Mouse (Mus musculus) CD4-positive helper T cell, adult 2 months (primary cell): ENCODE measurements around the gene Gm20075.
"Not testable (repeated sequence)": the region's sequence is repeated elsewhere in the genome, so short reads cannot be mapped to it uniquely, and the experiment has no call there.

Source experiments
- DNase-seq: peaks from one replicate; pipeline ENCODE4 v3.0.0-alpha.2; 2012; ENCODE audit warnings: low read depth, missing footprints, low spot score

Gm20075 gene

DNA sequence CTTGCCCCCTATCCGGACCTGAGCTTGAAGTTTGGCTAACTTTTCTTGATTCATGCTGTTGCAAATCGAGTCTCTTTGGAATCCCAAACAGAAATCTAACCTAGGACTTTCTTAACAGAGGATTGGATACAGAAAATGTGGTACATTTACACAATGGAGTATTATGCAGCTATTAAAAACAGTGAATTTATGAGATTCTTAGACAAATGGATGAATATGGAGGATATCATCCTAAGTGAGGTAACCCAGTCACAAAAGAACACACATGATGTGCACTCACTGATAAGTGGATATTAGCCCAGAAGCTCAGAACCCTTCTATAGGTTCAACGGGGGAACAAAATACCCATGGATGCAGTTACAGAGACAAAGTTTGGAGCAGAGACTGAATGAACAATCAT is at the start of gene Gm20075:
Gene Gm20075 (minus strand): TSS at position 101 of the 400 bp plus-strand sequence.
- not testable (repeated sequence) for DNase-seq

DNA sequence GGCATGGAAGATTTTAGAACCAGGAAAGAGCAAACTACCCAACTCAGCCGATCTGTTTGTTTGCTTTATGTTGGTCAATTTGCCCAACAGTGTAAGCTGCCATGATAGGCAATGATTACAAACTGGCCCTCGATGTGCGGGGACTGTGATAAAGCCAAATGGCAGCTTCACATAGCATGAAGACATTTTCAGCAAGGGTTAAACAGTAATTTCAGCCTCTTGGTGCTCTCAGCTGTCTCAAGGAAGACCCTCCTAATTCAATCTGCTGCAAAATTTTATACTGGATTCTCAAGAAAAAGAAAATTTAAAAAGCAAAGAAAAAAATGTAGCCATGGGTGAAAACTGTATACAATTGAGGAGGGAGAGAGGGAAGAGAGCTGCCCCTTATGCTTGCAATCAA is 47.9 kb upstream of the Gm20075 start:
- DNase-seq = no peak

DNA sequence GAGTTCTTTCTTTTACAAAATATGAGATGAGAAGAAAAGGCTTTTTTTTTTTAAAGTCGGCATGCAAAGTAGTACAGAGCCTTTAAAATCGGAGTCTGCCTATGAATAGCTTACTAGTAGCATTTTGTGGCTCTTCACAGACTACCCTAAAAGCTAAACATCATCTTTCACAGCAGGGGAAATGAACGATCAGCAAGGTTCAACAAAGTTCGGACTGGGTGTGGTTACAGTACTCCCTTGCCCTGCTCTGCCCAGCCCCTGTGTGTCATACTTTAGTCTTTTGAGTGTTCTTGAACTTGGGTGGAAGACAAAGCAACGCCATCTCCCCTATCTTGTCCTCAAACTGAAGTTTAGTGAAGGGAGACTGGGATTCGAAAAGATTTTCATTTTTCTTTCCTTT is 45.5 kb upstream of the Gm20075 start:
- DNase-seq = no peak

DNA sequence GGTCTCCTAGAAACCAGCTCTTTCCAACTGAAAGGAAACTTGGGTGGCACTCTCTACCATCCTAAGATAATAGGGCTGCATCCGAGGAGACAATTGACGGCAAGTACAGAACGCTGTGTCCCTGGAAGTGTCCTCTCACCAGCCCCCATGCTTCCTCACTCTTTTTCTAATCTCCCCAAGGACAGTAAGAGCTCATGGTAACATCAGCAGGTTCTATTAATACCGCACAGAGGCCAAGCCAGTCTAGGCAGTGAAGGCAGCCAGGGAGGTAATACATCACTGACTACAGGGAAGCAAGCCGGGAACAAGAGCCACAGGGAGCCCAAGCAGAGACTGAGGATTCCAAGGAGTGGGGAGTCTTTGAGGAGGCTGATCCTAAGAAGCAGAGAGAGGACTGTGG is 43.8 kb upstream of the Gm20075 start:
- DNase-seq = no peak

DNA sequence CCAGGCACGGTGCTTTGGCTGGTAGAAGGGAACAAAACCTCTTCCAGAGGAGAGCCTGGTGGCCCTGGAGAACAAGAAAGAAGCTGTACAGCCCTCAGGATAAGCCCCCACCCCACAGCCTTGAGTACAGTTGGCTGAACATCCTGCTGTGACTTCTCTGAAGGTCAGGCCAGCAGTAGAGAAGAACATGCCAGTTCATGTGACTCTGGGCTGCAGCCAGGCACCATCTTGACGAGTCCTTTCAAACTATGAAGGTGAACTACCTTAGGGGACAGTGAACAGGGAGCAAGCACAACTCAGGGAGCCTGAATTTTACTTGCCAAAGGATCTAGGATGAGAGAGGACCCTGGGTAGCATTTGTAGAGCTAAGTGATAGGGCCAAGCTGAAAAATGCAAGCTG is 31.5 kb upstream of the Gm20075 start:
- no peak for DNase-seq

DNA sequence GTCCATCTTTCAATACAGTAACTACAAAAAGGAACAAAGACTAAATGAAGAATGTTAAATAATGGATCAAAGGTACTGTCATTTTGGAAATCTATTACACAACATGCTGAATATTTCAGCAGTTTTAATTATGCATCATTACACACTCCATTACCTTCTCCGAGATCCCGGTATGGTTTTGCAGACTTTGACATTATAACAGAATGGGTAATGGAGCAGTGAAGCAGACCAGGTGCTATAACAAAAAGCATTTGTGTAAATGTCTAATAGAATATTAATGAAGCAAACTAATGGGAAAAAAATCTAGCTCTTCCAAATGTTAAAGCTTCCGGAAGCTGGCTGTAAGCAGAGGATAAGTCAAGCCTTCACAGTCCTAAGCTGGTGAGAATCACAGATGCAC is 29.6 kb upstream of the Gm20075 start:
- no peak for DNase-seq

DNA sequence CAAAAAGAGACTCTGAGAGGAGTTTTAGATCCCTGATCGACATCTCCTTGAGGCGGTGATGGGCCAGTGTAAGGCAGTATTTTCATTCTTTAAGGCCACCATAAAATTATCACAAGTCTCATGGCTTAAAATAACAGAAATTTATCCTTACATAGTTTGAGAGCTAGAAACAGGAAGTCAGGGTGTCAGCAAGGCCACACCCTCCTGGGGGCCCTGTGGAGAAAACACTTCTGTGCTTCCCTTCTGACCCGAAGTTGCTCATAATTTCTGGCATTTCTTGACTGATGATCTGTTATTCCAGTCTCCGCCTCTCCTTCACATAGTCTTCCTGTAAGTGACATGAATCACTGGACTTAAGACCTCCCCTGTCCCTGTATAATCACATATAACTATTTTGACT is 25.2 kb upstream of the Gm20075 start:
- DNase-seq = no peak

DNA sequence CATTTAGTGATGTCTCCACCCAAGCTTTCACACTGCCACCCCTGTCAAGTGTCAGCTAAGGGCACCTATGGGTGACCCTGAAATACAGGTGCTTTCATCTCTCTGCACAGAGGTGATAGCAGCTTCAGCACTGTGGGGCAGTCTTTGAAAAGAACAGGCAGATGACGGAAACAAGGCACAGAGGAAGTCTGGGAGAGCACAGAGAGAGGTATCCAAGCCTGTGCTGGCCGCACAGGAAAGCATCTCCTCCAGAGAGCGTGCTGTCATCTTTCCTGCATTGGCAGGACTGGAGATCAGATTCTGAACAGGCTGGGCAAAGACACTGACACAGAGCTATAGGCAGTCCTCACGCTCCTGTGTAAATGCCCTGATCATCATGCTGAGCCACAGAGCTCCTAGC is 9.8 kb upstream of the Gm20075 start:
- no peak for DNase-seq

DNA sequence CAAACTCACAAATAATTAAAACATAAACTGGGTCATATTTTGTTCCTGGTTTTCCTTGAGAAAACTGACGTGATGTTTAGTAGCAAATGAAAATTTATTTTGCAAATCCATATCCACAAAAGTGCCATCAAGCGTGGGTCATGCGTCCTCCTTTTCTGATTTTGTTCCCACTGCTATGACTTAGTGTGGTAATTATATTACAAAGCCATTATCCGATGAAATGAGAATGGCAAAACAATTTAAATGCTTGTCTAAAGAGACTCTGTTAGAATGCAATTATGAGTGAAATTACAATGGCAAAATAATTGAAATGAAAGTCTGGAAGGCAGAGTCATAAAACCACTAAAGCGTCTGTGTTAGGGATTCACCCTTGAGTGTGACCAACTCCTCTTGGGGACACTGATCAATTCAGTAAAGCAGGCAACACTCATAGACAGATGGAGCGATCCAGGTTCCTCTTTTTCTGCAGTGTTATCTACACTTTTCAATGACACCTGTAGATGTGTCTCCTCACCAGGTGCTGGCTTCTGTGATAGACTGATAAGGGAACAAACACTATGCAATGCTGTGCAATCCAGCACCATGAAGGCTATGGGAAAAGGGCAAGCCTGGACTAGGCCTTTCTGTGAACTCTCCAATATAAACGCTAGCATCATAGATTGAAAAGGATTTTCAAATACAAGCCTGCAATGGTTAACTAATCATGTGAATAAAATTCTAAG is 4.6 kb upstream of the Gm20075 start:
- no peak for DNase-seq

DNA sequence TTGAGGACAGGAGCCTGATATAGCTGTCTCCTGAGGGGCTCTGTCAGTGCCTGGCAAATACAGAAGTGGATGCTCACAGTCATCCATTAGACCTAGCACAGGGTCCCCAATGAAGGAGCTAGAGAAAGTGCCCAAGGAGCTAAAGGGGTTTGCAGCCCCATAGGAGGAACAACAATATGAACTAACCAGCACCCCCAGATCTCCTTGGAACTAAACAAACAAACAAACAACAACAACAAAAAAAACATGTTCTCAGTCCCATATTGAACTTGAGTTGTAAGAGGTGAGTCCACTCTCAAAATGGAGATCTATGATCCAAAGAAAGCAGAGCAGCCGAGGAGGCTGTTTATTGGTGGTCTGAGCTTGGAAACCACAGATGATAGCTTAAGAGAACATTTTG is 578 bp upstream of the Gm20075 start, which contains the start of gene Gm17190:
Gene Gm17190 (plus strand): TSS at position 301 of the 400 bp plus-strand sequence.
- DNase-seq = not testable (repeated sequence)

DNA sequence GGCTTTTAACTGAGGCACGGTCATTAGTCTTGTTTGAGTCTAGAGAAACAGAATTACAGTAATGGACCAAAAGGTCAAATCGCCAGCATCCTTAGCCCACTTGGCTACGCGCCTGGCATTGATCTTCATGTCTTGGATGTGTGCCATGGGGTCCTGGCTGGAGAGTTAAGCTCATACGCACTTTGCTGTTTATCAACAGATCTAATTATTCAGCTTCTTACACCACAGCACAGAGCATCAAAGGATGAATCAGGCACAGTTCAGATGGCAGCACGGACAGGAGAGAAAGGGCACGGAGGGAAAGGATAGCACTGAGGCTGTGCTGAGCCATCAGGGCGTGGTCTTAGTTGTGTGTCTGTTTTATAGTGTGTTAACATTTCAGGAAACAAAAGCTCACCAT is 7.6 kb downstream of the Gm20075 start:
- no peak for DNase-seq

DNA sequence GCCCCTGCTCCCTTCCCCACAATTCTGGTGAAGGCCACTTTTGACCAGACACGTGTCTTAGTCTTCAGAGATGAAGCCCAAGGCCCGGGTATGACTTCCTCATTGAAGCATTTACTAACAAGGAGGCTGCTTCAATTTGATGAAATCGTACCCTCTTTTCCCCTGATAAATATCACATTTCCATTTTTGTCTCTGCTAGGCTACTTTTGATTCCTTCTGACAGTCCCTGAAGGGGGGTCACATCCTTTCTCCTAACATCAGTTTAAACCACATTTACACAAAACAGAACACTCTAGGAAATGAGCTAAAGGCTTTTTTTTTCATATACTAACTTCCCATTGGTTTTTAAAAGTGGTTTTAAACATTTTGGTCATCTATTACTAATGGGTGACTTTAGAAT is 28.4 kb downstream of the Gm20075 start:
- DNase-seq = no peak

DNA sequence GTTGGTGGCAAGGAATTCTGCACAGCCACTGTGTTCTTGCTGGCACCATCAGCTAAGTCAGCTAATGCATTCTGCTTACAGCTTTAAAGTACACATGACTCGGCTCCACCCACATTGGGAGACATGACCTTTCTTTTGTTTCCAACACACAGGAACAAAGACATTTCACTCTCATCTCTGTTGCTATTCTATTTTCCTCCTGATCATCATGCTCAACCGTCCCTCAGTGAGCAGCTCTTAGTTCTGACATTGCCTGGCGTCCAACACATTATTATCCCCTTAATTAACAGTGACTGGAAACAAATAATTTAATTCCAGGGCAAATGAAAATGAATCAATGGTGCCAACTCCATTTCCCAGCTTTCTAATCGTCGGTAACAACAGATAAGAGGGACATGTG is 35.8 kb downstream of the Gm20075 start:
- DNase-seq = no peak

DNA sequence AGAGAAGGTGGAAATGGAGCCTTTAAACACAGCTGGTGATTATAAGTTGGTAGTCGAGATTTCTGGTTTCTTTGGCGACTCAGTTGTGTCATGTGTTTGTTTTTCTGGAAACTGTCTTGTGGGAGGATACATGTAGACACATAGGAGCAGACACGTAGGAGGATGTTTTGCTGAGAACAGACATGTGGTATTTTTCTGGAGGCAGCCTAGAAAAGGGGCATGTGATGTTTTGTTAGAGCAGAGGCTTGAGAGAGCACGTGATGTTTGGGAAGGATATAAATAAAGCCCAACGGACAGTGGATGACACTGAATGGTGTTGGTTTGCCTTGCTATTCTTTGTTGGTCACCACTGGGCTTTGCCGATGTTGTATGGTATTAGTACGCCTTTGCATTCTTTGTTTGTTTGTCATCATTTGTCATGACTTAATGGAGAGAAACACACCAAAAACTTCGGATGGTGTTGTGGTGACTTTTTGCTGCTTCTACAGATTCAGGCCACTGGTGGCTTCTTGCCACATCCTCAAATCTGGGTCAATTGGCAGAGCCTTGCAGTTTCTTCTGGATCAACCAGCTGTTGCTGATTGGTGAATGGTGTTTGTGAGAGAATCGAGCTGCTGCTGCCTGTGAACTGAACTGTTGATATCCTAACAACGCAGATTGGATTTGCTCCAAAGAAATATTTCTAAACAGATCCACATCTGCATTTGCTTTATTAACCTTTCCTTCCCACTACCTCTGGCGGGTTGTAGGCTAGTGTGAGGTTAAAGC is 40.7 kb downstream of the Gm20075 start:
- DNase-seq = no peak

DNA sequence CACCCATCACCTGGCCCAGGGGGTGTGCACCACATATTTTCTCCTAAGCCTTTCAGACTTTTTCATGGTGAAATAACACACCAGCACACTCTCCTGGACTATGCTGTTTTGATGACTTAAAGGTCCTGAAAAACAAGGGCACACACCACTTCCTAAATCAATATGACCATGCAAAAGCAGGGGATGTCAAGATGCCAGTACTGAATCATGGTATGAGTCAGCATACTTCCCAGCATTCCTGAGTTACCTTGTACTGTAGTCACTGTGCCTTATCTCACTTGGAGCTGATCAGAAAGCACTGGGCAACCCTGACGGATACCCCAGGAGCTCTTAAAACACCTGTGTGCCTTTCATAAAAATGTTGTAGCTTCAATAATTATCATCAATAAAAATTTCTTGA is 41.6 kb downstream of the Gm20075 start:
- no peak for DNase-seq

DNA sequence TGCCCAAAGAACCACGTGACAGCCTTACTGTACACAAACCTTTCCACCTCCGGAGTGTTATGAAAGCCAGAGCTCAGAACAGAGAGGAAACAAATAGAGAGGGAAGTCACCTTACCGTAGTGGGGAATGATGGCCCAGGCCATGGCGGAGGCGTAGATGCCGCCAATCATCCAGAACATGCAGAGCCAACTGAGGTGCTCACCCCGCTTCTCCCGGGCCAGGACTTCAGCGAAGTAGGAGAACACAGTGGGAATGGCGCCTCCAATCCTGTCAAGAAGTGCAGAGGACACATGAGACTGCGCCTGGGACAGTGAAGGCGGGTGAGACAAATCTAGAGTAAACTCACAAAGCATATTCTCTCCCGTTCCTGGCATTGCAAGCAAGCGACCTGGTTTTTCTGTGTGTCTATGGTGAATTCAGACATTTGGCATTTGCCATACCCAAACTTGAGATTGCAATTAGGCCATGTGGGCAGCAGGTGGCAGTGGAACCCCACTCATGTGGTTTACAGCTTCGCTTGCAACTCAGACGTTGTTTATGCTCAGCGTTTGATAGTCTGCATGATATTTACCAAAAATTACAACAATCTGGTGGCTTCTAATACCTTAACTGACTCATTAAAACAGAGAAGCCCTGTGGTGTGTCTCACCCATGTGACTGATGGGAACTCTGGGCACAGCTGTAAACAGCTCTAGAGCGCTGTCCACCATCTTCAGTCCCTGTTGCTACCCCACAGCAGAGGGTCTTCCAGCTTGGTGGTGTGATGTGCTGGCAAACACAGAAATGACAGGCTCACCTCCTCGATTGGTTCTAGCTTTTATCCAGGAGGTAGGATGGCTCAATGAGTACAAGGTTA is 50.6 kb downstream of the Gm20075 start:
- DNase-seq = peak; percentile 44
